Mouse (Mus musculus): Measurements from ENCODE around the gene Zic4.

Gene Zic4

GRCm38 (mm10) chr9:91363814-91364126 is 1.6 kb downstream of the Zic4 start:
- DNase-seq = no peak

GRCm38 (mm10) chr9:91364127-91364970 is 2.1 kb downstream of the Zic4 start:
- peak in 1 of 2 experiments; percentile 55 for DNase-seq

- peak in 1 of 2 experiments; percentile 51 for DNase-seq
Measured at GRCm38 (mm10) chr9:91364971-91365501, 2.8 kb downstream of the Zic4 start.

GRCm38 (mm10) chr9:91365664-91366063 is 3.5 kb downstream of the Zic4 start, which contains the start of gene Zic1:
Zic1 (minus strand) TSS chr9:91365810.
- no peak for DNase-seq

- DNase-seq = no peak
Measured at GRCm38 (mm10) chr9:91366226-91366998, 4.2 kb downstream of the Zic4 start.

- DNase-seq = no peak
Measured at GRCm38 (mm10) chr9:91366999-91367811, 5.0 kb downstream of the Zic4 start.

GRCm38 (mm10) chr9:91368150-91368549 is 5.9 kb downstream of the Zic4 start:
- DNase-seq = no peak

GRCm38 (mm10) chr9:91368946-91369292 is 6.7 kb downstream of the Zic4 start:
- DNase-seq = no peak

GRCm38 (mm10) chr9:91369293-91369991 is 7.2 kb downstream of the Zic4 start:
- DNase-seq = no peak

GRCm38 (mm10) chr9:91370191-91370708 is 8.0 kb downstream of the Zic4 start:
- DNase-seq = no peak

GRCm38 (mm10) chr9:91371011-91371410 is 8.8 kb downstream of the Zic4 start:
- no peak for DNase-seq

- no peak for DNase-seq
Measured at GRCm38 (mm10) chr9:91371608-91372007, 9.4 kb downstream of the Zic4 start.

GRCm38 (mm10) chr9:91373811-91374575 is 11.8 kb downstream of the Zic4 start:
- no peak for DNase-seq

GRCm38 (mm10) chr9:91374665-91375064 is 12.5 kb downstream of the Zic4 start:
- no peak for DNase-seq

- DNase-seq = no peak
Measured at GRCm38 (mm10) chr9:91377036-91377872, 15.0 kb downstream of the Zic4 start.

GRCm38 (mm10) chr9:91377873-91378150 is 15.6 kb downstream of the Zic4 start:
- no peak for DNase-seq

- DNase-seq = no peak
Measured at GRCm38 (mm10) chr9:91378411-91379299, 16.4 kb downstream of the Zic4 start.

- no peak for DNase-seq
Measured at GRCm38 (mm10) chr9:91379300-91379635, 17.1 kb downstream of the Zic4 start.

- DNase-seq = no peak
Measured at GRCm38 (mm10) chr9:91379781-91380457, 17.7 kb downstream of the Zic4 start.
